Mouse (Mus musculus) left cerebral cortex, postnatal 10 days (tissue): ENCODE measurements around the gene Gm9945. TPM values are rescaled to one million over a fixed set of nuclear protein-coding genes. Genes with fewer than 3 reads are reported as not detected.
A peak's percentile ranks its signal among the peaks of the same experiment; 100 is the strongest.

Experiments used
- DNase-seq, 2 experiments: peaks; one replicate each; pipeline ENCODE4 v3.0.0; 2021 to 2022; ENCODE audit warnings: low spot score in 2 of 2, mixed read lengths in 1 of 2; ENCODE audit errors: extremely low spot score in 1 of 2
- intact Hi-C: fragments of 180-260 bp; cut with DNase I; formaldehyde crosslinking; loops from one replicate; pipeline ENCODE4 v1.15.1; 2025
- total RNA-seq, 2 experiments: library from RNA; stranded (reverse); gene quantifications; 2 replicates each; pipeline ENCODE4 v1.2.3; 2021

Gene Gm9945
- total RNA-seq, 2 experiments from 2014 or later: 1.1 to 2.1 TPM

DNA sequence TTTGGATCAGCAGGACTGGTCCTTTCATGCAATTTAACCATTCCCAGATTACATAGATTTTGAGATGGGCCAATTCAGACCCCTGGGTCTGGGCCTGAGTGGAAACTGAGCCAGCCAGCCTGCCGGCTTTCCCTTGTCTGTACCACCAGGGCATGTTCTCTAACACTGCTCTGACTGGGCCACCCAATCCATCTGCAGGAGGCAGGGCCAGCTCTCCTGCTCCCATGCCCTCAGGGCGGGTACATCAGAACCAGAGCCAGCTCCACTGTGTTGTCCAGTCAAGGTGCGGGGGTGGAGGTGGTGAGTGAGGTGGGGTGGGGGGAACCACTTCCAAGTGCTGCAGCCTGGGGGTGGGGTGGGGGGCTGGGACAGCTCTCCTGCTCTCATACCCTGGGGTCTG lies 6.4 kb downstream of the Gm9945 start:
- no peak for DNase-seq
- intact Hi-C loops: no loop called here

DNA sequence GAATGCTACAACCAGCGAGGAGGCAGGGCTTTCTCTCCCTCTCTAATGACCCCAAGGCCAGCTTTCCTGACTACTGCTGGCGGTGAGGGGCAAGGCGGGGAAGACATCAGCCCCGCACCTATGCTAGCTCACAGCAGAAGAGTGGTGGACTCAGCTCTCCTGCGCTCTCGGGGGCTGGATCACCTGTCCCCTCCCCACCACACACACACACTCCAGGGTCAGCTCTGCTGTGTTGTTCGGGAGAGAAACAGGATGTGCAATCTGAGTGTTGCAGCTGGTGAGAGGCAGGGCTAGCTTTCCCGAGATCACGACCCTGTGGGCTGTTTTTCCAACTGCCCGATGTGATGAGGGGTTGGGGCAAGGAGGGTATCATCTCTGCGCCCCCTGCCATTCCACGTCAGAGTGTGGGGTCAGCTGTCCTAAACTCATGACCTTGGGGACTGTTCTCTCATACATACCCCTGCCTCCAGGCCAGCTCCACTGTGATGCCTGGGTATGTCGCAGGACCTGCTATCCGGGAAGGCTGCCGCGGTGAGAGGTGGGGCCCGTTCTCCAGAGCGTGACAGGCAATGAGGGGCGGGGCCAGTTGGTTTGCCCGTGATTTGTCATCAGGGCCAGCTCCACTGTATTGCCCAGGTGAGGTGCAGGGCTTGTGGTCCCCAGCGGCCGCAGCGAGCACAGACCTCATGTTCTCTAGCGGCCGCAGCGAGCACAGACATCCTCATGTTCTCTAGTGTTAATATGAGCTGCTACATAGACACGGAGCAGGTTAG lies 7.0 kb downstream of the Gm9945 start:
- no peak for DNase-seq
- intact Hi-C loops: no loop called here

DNA sequence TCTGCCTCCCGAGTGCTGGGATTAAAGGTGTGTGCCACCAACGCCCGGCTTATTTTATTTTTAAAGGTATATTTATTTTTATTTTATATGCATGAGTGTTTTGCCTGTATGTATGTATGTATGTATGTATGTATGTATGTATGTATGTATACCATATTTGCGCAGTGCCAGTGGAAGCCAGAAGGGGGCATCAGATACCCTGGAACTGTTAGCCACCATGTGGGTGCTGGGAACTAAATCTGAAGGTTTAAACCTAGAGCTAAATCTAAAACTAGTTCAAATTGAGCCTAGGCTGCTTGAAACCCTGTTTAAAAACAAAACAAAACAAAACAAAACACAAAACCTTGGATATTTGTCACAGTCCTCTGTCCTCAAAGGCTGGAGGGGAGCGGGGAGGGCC lies 9.0 kb downstream of the Gm9945 start:
- no peak for DNase-seq
- intact Hi-C loops: no loop called here

DNA sequence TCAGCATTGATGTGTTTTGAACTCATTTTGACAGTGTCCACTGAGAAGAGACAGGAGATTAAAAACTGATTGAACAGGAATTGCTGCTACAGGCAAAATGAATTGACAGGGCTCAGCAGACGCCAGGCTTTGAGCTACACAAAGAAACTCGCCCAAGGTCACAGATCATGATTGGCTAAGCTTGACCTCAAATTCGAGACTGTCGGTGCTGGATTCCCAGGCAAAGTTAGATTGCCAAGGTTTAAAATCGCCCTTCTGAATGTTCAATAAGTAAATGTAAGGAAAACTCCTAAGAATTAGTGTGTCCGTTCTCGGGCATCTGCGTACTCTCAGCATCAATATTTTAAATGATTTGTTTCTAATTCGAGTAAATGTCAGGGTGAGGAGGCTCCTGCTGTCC lies 9.5 kb downstream of the Gm9945 start:
- intact Hi-C loops: no loop called here
- no peak for DNase-seq

DNA sequence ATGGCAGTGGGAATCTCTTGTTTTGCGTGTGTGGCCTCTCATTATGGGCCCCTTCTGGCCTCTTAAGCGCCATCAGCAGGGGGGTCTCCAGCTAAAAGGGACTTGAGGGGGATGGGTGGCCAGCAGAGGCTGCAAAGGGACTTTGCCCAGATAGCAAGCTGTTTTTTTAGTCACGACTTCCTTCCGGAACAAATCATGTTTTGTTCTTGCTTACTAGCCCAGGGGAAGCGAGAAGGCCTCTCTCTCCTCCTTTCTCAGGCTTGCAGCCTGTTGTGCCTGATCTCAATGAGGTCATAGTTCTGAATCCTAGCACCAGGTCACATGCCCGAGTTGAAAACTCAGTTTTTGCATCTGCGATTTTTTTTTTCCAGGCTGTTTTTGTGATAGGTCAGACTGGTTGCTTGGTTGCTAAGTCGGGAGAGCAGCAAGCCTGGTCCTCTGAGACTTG lies 12.0 kb downstream of the Gm9945 start:
- no peak for DNase-seq
- intact Hi-C loops: no loop called here

DNA sequence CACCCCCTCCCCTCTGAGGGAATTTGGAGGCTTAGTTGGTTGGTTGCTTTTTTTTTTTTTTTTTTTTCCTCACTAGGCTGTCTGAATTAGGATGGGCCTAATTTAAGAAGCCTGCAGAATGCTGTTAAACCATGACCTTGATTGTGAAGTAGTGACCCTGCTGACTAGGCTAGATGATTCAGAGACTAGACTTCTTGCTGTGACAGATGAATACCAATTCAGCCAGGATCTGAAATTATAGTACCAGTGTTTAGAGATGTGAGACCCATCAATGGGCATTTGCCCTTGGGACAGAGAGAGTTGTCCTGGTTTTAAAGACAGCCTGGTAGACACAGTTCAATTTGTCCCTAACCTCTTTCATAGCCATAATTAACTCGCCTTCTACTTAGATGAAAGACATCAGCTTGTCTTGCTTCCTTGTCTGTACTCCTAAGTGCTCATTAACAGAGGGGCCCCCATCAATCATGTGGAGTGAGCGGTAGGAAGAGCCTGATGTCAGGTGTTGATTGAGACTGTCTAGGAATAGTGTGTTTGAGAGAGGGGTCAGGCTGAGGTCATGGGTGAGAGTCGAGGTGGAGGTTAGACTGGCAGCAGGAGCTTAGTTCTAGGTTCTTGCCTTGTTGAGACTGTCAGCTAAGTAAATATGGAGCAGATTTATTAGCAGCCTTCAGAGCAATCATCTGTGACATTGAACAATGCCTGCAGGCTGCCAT lies 13.4 kb downstream of the Gm9945 start:
- intact Hi-C loops: no loop called here
- DNase-seq: no peak

DNA sequence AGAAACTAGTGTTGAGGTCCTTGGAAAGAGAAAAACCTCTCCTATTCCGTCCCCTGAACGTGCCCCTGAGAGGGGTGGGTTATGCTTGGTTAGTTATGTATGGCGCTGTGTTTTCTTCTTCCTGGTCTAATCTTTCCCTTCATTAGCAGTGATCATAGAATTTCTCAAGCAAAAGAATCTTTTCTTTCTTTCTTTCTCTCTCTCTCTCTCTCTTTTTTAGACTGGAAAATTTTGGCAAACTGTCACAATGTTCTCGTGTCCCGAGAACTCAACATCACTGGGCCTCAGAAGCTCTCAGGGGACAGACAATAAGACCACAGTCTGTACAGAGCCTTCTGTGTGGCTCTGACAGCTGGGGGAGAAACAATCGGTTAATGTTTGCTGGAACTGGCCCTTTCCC lies 15.5 kb downstream of the Gm9945 start:
- DNase-seq: no peak
- intact Hi-C loops: no loop called here

DNA sequence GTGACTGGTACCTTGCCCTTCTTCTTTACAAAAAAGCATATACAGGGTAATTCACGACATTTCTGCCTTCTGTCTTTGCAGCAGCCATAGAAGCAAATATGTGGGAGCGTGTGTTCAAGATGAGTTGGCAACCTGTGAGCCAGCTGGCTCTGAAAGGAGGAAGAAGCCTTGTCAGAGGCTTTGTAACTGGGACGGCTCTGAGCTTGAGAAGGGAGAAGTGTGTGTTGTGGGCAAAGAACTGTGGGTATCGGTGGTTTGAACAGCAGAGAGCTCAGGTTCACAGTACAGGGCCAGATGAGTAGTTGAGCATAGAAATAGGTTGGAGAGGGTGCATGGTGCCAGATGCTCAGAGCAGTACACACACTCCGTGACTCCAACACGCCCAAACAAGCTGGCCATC lies 17.0 kb downstream of the Gm9945 start:
- intact Hi-C loops: no loop called here
- DNase-seq: no peak

DNA sequence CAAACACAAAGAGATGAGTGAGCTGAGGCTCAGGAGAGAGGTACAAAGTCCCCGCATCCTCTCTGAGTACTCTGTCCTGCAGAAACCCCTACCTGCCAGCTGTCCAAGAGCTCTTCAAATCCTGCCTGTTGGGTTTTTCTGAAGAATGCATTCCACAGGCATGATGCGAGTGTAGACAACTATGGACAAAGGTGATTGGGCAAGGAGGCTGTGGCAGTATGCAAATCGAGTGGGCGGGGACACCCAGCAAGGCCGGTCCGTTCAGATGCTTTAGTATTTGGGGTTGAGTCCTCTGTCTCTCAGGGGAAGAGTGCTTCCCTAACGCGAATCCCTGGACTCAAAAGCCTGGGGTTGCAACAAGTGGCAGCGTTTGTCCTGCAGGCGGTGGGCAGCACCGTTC lies 20.6 kb downstream of the Gm9945 start:
- DNase-seq: no peak
- intact Hi-C loops: no loop called here

DNA sequence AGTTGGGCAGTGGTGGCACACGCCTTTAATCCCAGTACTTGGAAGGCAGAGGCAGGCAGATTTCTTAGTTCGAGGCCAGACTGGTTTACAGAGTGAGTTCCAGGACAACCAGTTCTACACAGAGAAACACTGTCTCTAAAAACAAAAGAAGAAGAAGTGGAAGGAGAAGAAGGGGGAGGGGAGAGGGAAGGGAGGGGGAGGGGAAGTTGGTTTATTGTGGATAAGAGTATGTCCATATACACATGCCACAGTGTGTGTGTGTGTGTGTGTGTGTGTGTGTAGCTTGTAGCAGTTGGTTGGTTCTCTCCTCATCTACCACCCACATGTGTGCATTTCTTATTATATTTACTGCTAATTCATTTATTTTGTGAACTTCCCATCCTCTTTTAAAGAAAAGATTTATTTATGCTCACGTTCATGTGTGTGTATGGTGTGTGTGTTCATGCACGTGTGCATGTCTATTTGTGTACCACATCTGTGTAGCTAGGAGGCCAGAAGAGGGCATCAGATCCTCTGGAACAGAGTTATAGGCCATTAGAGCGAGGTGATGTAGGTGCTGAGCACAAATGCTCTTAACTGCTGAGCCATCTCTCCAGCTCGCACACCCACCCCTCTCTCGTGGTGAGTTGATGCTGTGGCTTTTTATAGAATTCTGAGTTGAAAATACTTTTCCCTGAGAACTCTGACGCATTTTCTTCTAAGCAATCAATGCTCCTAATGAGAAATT lies 22.2 kb downstream of the Gm9945 start:
- DNase-seq: no peak
- intact Hi-C loops: no loop called here

DNA sequence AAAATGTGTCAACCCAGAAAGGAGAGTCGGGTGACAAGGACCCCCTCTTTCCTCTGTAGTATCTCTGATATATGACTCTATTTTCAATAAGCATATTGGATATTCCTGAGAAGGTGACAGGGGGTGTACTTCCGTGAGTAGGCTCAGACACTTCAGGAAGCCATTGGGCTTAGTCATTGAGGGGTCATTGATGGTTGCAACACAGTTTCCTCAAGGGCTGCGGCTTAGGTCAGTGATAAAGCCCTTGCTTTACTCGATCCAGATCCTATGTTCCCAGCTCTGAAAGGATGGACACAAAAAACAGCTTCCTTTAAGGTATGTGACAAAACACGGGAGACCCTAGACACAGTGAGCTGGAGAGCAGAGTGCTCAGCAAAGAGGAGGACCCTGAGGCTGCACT lies 23.8 kb downstream of the Gm9945 start:
- no peak for DNase-seq
- intact Hi-C loops: no loop called here

DNA sequence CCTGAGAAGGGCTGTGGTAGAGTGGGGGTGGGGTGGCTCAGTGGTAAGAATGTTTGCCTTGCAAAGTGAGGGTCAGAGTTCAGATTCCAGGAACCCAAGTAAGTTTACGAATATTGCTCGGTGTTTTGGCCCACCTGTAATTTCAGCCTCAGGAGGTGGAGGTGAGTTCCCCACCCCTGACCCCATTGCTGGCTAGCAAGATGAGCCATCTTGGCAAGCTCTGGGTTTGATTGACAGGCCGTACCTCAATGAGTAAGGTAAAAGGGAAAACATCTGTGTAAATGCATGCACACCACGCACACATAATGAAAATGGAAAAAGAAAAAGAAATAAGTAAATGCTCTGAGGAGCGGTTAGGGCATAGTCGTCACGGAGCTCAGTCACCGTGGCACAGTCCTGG lies 24.4 kb downstream of the Gm9945 start:
- intact Hi-C loops: no loop called here
- DNase-seq: no peak

DNA sequence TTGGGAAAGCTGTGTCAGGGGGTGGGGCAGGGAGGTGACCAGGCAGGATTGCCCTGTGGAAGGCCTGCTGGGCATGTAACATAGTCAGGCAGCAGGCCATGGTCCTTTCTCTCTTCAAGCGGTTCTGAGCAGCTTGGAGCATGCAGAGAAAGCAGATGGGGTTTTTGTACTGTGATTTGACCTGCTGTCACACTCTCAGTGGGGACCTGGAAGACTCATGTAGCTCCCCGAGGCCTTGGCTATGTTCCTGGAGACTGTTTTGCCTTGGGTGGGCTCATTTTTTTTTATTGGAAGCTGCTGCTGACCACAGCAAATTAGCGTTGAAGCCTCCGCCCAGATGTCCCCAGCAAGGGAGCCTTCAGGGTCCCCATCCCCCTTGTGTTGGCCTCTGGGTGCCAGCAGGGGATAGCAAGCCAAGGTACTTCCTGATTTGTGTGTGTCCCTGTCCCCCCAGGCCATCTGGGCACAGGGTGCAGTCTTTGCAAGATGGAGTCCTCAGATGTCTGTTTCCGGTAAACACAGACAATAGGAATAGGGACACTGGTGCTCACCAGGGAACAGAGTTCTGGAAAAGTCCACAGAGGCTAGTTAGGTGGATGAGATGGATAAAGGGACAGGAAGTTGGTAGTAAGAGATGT lies 25.2 kb downstream of the Gm9945 start:
- intact Hi-C loops: no loop called here
- DNase-seq: peak in 1 of 2 experiments; percentile 52

DNA sequence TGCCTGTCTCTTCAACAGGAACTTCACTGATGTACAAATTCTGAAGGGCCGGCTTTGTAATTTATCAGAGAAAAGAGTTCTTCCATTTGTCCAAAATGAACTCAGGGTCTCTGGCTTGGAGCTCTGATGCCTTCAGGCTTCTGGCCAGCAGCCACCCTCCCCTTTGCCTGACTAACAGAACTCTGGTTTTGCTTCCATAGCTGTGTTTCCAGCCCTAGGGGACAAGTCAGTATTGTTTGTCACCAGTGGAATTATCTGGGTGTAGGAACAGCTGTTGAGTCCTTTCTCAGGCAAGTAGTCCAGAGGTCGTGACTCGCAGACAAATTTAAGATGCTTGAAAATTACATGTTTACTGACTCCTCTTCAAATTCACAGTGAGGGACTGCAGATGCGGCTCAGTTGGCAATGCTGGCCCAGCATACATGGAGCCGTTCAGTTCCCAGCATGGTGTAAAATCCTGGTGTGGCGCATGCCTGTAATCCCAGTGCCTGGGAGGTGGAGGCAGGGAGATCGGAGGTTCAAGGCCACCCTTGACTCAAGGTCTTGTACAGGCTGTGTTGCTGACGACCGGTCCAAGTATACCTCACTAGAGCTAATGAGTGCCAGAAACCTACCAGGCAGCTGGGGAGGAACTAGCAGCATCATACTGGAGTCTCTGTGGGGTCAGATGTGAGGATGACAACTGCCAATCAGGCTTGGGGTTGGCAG lies 27.3 kb downstream of the Gm9945 start:
- no peak for DNase-seq
- intact Hi-C loops: no loop called here

DNA sequence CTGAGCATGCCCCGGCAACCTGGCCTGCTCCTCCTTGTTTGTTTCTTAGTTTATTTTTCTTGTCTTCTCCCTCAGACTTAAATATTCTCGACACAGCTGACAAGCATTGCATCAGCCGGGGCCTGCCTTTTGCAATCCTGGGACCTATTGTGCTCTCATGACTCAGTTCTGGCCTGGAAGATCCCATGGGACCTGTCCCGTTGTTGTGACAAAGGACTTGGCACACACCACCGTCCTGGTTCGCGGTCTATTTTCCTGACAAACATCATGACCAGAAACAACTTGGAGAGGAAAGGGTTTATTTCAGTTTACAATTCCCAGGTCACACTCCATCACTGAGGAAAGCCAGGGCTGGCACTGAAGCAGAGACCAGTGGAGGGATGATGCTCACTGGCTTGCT lies 28.2 kb downstream of the Gm9945 start:
- DNase-seq: no peak
- intact Hi-C loops: no loop called here

DNA sequence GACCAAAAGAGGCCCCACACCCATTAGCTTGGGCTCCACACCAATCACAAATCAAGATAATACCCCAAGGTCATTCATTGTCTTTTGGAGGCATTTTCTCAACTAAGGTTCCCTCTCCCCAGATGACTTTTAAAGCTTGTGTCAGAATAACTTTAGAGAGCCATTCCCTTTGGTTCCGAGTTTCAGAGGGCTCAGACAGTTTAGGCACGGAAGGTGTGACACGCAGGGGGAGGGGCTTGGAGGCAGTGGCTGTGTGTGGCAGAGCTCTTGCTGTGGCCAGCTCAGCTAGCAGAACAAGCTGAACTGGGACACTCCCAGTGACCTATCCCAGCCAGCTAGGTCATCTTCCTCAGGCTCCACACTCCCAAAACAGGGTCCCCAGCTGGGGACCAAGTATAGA lies 28.6 kb downstream of the Gm9945 start:
- DNase-seq: no peak
- intact Hi-C loops: no loop called here

DNA sequence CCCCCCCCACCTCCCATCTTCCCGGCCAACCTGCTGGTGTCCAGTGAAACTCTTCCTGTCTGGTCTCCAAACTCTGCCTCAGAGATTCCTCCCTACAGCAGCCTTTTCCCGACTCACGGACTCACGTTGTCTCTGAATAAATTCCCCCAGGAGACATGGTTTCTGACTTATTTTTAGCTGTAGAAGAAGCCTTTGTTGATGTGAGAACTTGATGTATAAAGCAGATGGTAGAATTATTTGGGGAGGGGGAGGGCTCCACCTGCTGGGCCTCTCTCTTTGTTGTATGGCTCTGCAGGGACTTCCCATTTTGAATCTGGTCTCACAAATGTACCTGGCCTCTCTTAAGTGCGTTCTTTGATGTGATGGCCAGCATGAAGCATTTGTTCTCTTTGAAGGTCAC lies 30.4 kb downstream of the Gm9945 start:
- no peak for DNase-seq
- intact Hi-C loops: no loop called here

DNA sequence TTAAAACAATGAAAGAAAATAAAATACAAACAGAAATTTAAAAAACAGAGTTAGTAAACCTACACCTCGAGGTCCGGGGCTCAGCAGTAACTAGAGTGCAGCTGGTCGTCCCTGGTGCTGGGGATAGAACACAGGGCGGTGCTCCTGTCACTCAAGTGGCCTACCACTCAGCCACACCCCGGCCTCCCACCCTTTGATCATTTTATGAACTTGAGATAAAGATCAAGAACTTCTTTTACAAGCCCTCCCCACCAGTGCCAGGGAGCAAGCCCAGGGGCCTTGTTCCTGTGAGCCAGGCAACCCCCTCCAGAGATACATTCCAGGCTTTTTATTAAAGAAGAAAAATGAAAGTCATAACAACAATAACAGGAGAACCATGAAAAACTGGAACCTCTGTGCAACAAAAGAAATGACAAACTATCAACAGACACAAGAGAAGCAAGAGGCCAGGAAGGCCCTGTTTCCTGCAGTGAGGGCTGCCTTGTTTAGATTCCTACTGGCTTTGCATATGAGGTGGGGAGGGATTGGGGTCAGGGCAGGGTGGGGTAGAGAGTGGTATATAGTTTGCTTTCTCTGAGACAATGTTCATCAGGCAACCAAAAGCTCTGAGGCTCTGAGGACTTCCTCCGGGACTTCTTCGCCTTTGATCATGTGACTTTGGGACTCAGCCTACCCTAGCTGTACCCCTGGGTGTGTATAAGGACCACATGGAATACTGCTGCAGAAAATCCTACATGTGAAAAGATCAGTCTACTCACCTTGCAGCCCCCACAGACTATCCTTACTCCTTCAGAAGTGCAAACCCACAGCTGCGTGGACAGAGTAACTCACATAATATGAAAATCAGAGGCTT lies 37.0 kb downstream of the Gm9945 start:
- intact Hi-C loops: no loop called here
- DNase-seq: no peak
